Mouse (Mus musculus) ovary, postnatal 14 days (tissue): Measurements from ENCODE around the gene Atg7.
"Not testable (repeated sequence)": the region's sequence is repeated elsewhere in the genome, so short reads cannot be mapped to it uniquely, and the experiment has no call there.

Experiments used
- DNase-seq: peaks from one replicate; pipeline ENCODE4 v3.0.0; 2022; ENCODE audit warnings: low spot score

Gene Atg7

GRCm38 (mm10) chr6:114642601-114643528 is at the start of gene Atg7:
Atg7 (plus strand) TSS chr6:114643097.
- peak; percentile 85 for DNase-seq

GRCm38 (mm10) chr6:114614076-114614475 is 28.8 kb upstream of the Atg7 start:
- DNase-seq = peak; percentile 67

GRCm38 (mm10) chr6:114633886-114634285 is 9.0 kb upstream of the Atg7 start:
- DNase-seq = not testable (repeated sequence)

GRCm38 (mm10) chr6:114643716-114644115 is 819 bp downstream of the Atg7 start:
- DNase-seq = no peak

GRCm38 (mm10) chr6:114644531-114644930 is 1.6 kb downstream of the Atg7 start:
- no peak for DNase-seq

- DNase-seq = no peak
Observed at GRCm38 (mm10) chr6:114646201-114646600, 3.3 kb downstream of the Atg7 start.

GRCm38 (mm10) chr6:114647011-114647410 is 4.1 kb downstream of the Atg7 start:
- no peak for DNase-seq

GRCm38 (mm10) chr6:114648352-114649030 is 5.6 kb downstream of the Atg7 start:
- no peak for DNase-seq

GRCm38 (mm10) chr6:114652209-114652608 is 9.3 kb downstream of the Atg7 start:
- DNase-seq = no peak

- no peak for DNase-seq
Observed at GRCm38 (mm10) chr6:114656826-114657600, 14.1 kb downstream of the Atg7 start.

GRCm38 (mm10) chr6:114657807-114658206 is 14.9 kb downstream of the Atg7 start:
- DNase-seq = no peak

- no peak for DNase-seq
Observed at GRCm38 (mm10) chr6:114659278-114659991, 16.5 kb downstream of the Atg7 start.

GRCm38 (mm10) chr6:114659992-114660800 is 17.3 kb downstream of the Atg7 start:
- DNase-seq = no peak

- no peak for DNase-seq
Observed at GRCm38 (mm10) chr6:114663707-114664106, 20.8 kb downstream of the Atg7 start.

GRCm38 (mm10) chr6:114664716-114665115 is 21.8 kb downstream of the Atg7 start:
- no peak for DNase-seq

- no peak for DNase-seq
Observed at GRCm38 (mm10) chr6:114667518-114667917, 24.6 kb downstream of the Atg7 start.

- no peak for DNase-seq
Observed at GRCm38 (mm10) chr6:114674771-114675170, 31.9 kb downstream of the Atg7 start.

GRCm38 (mm10) chr6:114676091-114676490 is 33.2 kb downstream of the Atg7 start:
- no peak for DNase-seq

GRCm38 (mm10) chr6:114682092-114682711 is 39.3 kb downstream of the Atg7 start:
- no peak for DNase-seq

GRCm38 (mm10) chr6:114683741-114684140 is 40.8 kb downstream of the Atg7 start:
- no peak for DNase-seq
